Mouse (Mus musculus) ES-Bruce4 (cell line): ENCODE measurements around the gene Vps37c.

Experiments used
- CTCF ChIP-seq: IDR thresholded peaks from one replicate; pipeline ENCODE4 v1.8.1; 2011; ENCODE audit warnings: low read depth, low read length
- POLR2A ChIP-seq: IDR thresholded peaks from one replicate; pipeline ENCODE4 v1.8.1; 2011; ENCODE audit warnings: low read length; ENCODE audit not compliant: insufficient read depth

GRCm38 (mm10) chr19:10730469-10730868 is 41.9 kb downstream of the Vps37c start:
- TF ChIP-seq POLR2A (no peak), CTCF (no peak)
